Mouse (Mus musculus) right cerebral cortex, postnatal 4 days (tissue): ENCODE measurements around the gene Als2cr12.
"Not testable (repeated sequence)": the region's sequence is repeated elsewhere in the genome, so short reads cannot be mapped to it uniquely, and the experiment has no call there.

ENCODE experiments used
- DNase-seq: peaks from one replicate; pipeline ENCODE4 v3.0.0-alpha.2; 2022

Gene Als2cr12

GRCm38 (mm10) chr1:58678412-58678811 lies 17.4 kb downstream of the Als2cr12 start:
- not testable (repeated sequence) for DNase-seq

DNA sequence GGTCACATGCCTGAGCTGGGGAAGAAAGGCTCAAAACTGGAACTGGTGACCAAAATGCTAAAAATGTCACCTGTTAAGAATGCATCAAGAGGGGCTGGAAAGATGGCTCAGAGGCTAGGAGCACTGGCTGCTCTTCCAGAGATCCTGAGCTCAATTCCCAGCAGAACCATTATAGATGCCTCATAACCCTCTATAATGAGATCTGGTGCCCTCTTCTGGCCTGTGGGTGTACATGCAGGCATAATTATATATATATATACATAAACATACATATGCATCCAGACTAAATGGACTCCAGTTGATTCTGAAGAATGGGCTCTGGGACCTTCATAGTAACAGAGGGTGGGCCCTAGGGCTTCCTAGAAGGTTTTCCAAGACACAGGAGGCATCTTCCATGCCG lies 18.2 kb downstream of the Als2cr12 start:
- peak; percentile 13 for DNase-seq

- no peak for DNase-seq
These were observed 20.8 kb downstream of the Als2cr12 start for GRCm38 (mm10) chr1:58675011-58675410.

DNA sequence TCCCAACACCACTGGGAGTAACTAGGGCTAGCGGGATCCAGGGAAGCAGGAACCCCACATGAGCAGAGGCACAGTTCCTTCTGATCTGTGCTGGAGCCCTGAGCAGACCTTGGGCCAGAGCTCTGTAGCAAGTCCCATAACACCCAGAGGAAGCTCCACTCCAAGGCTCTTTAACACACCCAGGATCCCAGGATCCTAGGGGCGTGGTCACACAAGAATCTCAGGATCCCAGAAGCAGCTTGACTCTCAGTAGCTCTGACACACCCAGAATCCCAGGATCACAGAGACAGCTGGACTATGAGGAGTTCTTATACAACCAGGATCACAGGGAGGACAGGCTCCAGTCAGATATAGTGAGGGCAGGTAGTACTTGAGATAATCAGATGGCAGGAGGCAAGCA lies 23.7 kb downstream of the Als2cr12 start:
- no peak for DNase-seq

GRCm38 (mm10) chr1:58669635-58670034 lies 26.2 kb downstream of the Als2cr12 start:
- DNase-seq: not testable (repeated sequence)

- DNase-seq: no peak
These were observed 27.6 kb downstream of the Als2cr12 start for GRCm38 (mm10) chr1:58668191-58668590.

GRCm38 (mm10) chr1:58663365-58663764 lies 32.4 kb downstream of the Als2cr12 start:
- not testable (repeated sequence) for DNase-seq

GRCm38 (mm10) chr1:58662671-58663070 lies 33.1 kb downstream of the Als2cr12 start:
- DNase-seq: not testable (repeated sequence)

GRCm38 (mm10) chr1:58652480-58653403 lies 43.0 kb downstream of the Als2cr12 start:
- peak; percentile 47 for DNase-seq

GRCm38 (mm10) chr1:58651571-58652456 lies 44.0 kb downstream of the Als2cr12 start:
- DNase-seq: not testable (repeated sequence)

DNA sequence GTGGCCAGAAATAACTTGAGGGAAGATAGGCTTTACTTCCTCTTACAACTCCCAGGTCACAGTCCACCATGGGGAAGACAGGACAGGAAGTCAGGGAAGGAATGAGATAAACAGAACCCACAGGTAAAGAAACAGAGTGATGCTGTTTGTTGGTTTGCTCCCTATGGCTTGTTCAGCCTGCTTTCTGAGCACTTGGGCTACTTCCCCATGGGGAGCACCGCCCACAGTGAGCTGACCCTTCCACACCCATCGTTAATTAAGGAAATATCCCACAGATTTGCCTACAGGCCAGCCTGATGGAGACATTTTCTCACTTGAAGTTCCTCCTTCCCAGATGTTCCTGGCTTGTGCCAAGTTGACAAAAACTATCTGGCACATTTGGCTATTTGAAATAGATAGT lies 66.9 kb downstream of the Als2cr12 start:
- not testable (repeated sequence) for DNase-seq

DNA sequence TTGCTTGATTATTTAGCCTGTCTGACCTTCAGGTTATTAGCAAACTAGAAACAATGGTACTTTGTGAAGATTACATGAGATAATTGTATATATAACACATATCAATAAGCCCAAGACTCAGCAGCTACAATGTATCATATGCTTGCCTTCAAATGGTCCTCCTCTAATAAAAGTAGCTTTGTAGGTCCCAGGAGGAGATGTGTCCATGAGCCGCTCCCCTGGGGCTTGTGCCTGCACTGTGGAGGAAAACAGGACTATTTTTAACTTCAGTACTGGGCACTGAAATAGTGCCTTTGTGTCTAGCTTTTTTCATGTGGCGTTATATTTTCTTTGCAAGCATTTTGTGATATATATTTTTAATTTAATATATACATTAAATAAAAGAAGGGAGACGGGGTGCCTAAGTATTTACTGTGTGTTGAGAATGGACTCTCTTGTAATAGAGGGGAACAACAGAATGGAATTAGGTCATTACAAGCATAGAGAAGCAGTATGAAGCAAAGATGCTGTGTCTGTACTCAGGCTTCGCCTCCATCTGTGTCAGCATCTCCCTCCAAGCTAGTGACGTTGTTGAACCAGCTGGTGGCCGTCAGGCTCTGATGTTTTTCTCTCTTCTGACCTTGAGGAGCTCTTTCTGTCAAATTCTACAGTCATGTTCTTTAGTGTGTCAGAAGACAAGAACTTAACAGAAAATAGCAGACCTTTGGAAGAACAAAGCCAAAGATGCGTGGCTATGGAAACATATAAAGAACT lies 73.6 kb downstream of the Als2cr12 start:
- peak; percentile 14 for DNase-seq

- DNase-seq: no peak
These were observed 74.5 kb downstream of the Als2cr12 start for GRCm38 (mm10) chr1:58621251-58621650.

- DNase-seq: peak; percentile 9
These were observed 77.0 kb downstream of the Als2cr12 start for GRCm38 (mm10) chr1:58618766-58619165.

GRCm38 (mm10) chr1:58617978-58618668 lies 77.7 kb downstream of the Als2cr12 start:
- DNase-seq: no peak

DNA sequence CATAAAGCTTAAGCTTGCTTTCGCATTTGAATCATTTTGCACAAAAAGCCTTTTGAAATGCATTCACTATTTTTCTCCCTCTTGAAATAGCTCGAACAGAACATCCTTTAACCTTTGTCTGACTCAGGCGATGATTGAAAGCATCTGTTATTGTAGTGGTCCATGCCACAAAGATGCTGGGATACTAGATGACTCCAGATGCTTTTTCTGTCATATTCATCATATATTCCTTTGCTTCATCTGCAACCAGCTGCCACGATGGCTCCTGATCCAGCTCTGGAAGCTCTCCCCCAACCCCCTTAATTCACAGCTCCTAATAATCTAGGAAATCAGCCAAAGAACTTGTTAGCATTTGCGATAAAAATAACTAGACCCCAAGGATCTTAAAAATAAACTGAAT lies 78.7 kb downstream of the Als2cr12 start:
- no peak for DNase-seq

DNA sequence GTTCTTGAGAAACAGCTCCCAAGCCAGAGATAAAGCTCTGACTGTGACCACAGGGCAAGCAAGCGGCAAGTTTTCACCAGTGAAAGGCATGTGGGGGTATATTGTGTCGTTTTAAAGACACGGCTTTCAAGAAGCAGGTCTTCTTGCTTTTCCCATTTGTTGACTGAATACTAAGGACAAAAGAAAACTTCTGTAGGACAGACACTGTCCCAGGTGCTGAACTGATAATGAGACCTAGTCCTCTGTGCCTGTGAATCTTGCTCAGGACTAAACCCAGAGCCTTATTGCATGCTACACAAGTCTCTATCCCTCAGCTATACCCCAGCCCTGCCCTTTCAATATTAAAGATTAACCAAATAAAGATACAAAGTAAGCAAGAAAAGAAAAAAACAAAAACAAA lies 79.6 kb downstream of the Als2cr12 start:
- no peak for DNase-seq

DNA sequence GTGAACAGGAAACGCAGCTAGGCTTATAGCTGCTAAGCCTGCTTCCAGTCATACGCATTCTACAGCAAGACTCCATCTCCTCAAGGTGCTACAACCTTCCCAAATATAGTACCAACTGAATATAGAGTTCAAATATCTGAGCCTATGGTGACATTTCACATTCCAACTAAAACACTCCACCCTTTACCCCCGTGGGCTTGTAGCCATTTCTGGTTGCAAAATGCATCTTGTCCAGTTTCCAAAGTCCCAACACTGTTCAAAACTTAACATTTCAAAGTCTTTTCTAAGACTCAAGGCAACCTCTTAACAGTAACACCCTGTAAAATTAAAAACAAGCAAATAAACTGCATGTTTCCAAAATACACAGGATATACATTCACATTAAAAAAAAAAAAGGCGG lies 80.6 kb downstream of the Als2cr12 start:
- no peak for DNase-seq

- no peak for DNase-seq
These were observed 81.4 kb downstream of the Als2cr12 start for GRCm38 (mm10) chr1:58614424-58614823.

GRCm38 (mm10) chr1:58613786-58614185 lies 82.0 kb downstream of the Als2cr12 start:
- no peak for DNase-seq

GRCm38 (mm10) chr1:58610611-58611010 lies 85.2 kb downstream of the Als2cr12 start:
- no peak for DNase-seq

GRCm38 (mm10) chr1:58610166-58610565 lies 85.6 kb downstream of the Als2cr12 start:
- no peak for DNase-seq
